Mouse (Mus musculus) spleen, postnatal 4 days (tissue): ENCODE results near the gene Slc10a7.

Experiments used
- DNase-seq, 2 experiments: peaks; one replicate each; pipeline ENCODE4 v3.0.0; 2022; ENCODE audit warnings: low spot score in 2 of 2

Slc10a7 gene

GRCm38 (mm10) chr8:78549971-78550751, 41.0 kb downstream of the Slc10a7 start:
- DNase-seq = no peak

DNA sequence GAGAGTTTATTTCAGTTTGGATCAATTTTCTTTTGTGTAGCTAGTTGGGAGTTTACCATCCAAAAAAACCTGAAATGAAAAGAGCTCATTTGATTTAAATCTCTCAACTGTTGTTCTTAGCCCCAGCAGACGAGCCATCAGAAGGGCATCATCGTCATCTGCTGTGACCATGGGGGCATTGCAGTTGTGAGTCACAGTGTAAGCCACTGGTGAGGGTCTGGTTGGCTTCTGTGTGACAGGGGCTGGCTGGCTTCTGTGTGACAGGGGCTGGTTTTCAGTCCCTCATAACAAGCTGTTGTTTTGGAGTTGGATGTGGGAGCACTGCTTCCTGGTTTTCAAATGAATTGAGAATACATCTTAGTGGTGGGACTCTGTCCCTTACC, 41.6 kb downstream of the Slc10a7 start:
- no peak for DNase-seq

GRCm38 (mm10) chr8:78555817-78556216, 46.7 kb downstream of the Slc10a7 start:
- no peak for DNase-seq

GRCm38 (mm10) chr8:78556773-78557434, 47.8 kb downstream of the Slc10a7 start:
- no peak for DNase-seq

DNA sequence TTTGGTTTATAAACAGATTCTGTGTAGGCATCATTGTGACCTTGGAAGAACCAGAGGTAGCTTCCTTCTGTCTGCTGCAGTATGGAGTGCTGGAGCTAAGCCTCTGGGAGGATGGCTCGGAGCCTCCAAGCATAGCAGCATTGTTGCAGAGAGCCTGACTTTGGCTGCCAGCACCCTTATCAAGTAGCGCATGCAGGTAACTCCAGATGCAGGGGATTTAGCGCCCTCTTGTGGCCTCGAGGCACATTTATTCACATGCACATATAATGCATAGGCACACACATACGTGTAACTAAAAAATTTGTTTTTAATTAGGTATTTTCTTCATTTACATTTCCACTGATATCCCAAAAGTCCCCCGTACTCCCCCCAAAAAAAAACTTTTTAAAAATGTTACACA, 52.5 kb downstream of the Slc10a7 start:
- no peak for DNase-seq

- no peak for DNase-seq
These were observed 54.4 kb downstream of the Slc10a7 start for GRCm38 (mm10) chr8:78563466-78564058.

DNA sequence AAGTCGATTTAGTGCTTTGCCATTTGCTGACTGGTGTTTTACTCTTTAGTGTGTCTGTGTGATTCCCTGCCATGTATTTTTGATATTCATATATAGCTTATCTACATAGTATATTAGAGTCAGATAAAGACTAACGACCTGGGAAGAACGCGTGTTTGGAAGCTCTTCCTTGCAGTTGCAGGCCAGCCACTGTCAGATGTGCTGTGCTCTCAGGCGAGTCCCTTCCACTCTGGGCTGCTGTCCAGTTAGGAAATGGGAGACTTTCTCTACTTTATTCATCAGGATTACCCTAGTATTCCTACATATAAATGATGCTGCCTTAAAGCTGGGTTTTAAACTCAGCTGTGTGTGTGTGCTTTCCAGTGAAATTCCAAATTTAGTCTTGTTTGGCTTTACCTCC, 55.1 kb downstream of the Slc10a7 start:
- DNase-seq = no peak

DNA sequence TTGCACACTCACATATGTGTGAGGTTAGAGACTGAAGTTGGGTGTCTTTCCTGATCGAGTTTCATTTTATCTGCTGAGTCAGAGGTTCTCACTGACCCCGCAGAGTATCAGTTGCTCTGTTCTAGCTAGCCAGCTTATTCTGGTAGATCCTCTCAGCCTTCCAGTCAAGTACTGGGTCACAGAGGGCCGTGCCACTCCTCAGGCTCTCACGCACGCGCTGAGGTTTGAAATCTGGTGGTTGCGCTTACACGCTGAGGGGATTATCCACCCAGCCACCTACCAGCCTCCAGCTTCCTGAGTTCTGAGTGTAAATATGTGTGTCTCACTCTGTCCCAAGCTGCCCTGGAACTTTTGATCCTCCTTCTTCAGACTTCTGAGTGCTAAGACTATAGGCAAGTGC, 59.0 kb downstream of the Slc10a7 start:
- no peak for DNase-seq

DNA sequence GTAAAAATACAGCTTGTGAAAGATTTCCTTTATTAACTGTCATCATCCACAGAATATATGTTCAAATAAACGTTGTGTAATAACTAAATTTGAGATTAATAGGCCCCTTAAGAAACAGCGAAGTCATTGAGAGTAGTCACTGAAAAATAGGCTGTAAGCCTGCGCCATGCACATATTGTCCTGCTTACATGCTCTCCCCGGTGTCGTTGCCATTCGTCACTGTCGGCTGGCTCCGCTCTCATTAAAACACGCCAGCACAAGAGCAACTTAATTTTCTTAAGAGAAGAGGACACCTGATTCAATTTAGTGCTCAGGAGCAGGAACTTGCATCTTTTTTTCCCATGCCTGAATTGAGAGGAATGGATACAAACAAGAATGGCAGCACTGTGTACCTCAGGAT, 62.4 kb downstream of the Slc10a7 start:
- no peak for DNase-seq

GRCm38 (mm10) chr8:78574207-78574606, 65.1 kb downstream of the Slc10a7 start:
- DNase-seq = no peak

GRCm38 (mm10) chr8:78577569-78577968, 68.4 kb downstream of the Slc10a7 start:
- DNase-seq = no peak

GRCm38 (mm10) chr8:78578036-78578435, 68.9 kb downstream of the Slc10a7 start:
- no peak for DNase-seq

DNA sequence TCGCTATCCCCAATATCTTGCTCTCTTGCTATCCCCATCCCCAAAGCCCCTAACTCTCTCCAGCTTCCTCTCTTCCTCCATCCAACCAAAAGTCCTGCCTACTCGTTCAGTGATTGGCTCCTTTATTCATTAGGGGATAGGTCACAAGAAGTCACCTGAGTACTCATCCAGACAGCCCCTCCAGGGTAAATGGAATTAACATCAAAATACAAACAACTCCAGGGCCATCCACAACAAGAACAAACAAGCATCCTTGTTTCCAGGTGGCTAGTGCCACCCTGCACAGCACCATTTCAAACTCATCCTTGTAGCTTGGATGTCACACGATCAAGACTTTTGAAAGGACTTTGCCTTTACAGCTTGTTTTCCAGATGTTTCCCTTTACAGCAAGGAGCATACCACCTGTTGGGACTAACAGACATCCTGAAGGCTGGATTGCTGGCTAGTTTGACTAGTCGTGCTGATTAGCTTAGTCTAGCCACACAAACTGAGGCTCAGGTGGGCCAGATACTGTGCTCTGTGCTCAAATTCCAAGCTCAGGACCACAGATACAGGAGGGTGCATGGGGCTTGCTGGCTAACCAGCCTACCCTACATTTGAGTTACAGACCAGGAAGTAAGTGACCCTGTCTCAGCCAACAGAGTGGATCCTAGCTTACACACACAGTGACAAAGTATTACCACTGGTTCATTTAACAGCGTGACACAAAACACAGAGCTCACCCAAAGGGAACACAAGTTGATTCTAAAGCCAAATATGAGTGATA, 75.0 kb downstream of the Slc10a7 start:
- no peak for DNase-seq

- no peak for DNase-seq
These were observed 75.7 kb downstream of the Slc10a7 start for GRCm38 (mm10) chr8:78584863-78585262.

DNA sequence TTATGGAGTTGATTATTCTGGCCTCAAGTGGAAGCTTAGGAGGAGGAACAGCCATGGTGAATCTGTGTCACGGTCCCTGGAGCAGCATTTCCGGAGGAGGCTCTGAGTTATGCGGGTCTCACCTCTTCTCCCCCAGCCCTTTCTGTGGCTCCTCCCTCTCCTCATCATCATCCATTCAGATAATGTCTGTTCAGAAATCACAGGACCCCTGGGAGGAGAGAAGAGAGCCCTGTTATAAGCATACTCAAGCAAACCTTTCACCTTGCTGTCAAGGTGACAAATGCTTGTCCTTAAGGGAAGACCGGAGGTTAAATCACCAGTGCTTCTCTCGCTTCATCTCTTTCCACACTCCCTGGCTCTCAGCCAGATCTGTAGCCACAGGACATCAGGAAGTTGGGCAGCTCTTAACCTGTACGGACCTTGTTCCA, 86.3 kb downstream of the Slc10a7 start:
- DNase-seq = no peak

DNA sequence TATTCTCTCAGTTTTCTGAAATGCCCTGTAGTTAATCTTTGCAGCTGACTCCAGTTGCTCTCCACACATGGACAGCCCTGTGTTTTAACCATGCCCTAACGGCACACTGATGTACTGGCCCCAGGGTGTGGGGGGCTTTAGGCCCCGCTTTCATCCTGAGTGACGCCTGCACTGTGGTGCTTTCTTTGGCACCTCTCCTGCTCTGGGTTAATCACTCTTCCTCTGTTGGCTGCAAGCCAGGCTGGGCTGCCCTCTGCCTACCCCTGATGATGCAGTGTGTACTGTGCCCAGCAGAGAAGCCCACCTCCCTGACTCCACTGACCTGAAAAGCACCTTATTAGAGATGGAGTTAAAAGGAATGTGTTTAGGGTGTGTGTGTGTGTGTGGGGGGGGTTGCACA, 89.1 kb downstream of the Slc10a7 start:
- no peak for DNase-seq

DNA sequence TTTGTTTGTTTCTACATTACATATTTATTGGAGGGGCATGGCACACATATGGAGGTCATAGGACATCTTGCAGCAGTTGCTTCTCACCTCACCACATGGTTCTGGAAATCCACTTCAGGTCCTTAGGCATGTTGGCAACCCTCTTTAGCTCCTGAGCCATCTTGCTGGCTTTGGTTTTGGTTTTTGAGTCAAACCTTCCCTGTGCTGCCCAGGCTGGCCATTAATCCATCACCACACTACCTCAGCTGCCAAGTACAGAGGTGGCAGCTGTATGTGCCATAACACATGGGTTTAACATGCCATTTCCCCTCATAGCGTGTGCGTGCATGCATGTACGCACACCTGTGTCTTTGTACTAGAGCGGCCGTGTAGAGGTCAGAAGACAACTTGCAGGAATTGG, 93.9 kb downstream of the Slc10a7 start:
- no peak for DNase-seq

DNA sequence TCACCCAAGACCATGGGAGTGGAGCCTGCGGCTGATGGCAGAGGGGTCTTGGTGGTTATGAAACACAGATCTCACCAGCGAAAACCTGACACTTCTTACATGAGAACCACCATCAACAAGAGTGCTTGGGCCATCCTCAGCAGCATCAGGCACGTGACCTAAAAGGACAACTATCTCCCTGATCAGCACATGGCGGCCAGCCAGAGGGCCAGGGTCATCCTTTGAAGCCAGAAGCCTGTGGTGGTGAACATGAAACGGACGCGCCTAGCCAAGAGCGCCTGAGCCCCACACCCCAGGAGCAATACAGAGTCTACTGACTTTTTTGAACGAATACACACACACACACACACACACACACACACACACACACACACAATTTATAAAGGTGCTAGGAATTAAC, 95.3 kb downstream of the Slc10a7 start:
- DNase-seq = no peak

DNA sequence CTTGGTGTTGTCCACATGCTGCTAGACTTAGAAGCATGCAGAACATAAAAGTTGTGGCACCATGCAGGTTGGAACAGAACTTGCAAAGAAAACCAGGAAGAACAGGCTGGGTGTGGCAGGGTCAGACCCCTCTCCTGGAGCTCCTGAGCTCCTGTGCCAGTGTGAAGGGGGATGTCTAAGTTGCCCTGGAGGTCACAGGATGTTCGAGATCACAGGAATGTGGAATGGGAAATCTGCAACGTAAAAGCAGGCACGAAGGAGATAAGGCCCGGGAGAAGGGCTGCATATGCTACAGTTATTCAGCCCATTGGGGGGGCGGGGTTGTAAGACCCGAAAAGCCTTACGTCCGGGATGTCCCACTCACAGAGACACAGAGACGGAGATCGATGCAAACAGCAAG, 100.2 kb downstream of the Slc10a7 start:
- no peak for DNase-seq

- DNase-seq = no peak
These were observed 101.9 kb downstream of the Slc10a7 start for GRCm38 (mm10) chr8:78611019-78611418.

GRCm38 (mm10) chr8:78622362-78622761, 113.2 kb downstream of the Slc10a7 start:
- DNase-seq = no peak

DNA sequence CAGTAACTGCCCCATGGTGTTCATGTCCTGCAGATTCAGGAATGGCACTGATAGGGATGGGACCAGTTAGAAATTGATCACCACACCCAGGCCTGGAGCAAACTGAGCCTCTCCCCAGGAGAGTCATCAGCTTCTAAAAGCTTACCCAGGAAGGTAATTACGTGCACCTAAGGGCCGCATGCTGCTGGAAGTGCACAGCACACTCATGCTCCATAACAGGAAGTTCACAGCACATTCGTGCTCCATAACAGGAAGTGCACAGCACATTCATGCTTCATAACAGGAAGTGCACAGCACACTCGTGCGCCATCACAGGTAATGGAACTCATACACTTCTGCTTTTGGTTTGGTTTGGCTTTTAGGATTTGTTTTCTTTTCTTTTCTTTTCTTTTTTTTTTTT, 114.8 kb downstream of the Slc10a7 start:
- DNase-seq = no peak
